Mouse (Mus musculus) midbrain, embryonic 14.5 days (tissue): ENCODE measurements around the gene Mfsd14a. TPM values are rescaled to one million over a fixed set of nuclear protein-coding genes. Genes with fewer than 3 reads are reported as not detected.

Experiments
- ATAC-seq: fragments of 200-750 bp; cut with Nextera tagmentation; 2 replicates; pipeline ENCODE4 v1.8.0; 2017; ENCODE audit warnings: moderate number of reproducible peaks, moderate library complexity; ENCODE audit not compliant: low FRiP score, low TSS enrichment
- DNase-seq: peaks from one replicate; pipeline ENCODE4 v3.0.0-alpha.2; 2015
- H3K27ac ChIP-seq: fragments of 300-500 bp; sonication (generic); replicated peaks from 2 replicates; pipeline ENCODE4 v1.5.1; 2014; ENCODE audit warnings: mild to moderate bottlenecking, low read depth, low read length, moderate library complexity
- H3K27me3 ChIP-seq: fragments of 300-500 bp; sonication (generic); 2 replicates; pipeline ENCODE4 v1.6.1; 2014; ENCODE audit warnings: low read length, control low read depth, mixed read lengths; ENCODE audit not compliant: control insufficient read depth, insufficient read depth
- H3K36me3 ChIP-seq: fragments of 300-500 bp; sonication (generic); 2 replicates; pipeline ENCODE4 v1.6.1; 2014; ENCODE audit warnings: low read length, control low read depth; ENCODE audit not compliant: control insufficient read depth, insufficient read depth
- H3K4me1 ChIP-seq: fragments of 300-500 bp; sonication (generic); 2 replicates; pipeline ENCODE4 v1.6.1; 2014; ENCODE audit warnings: mild to moderate bottlenecking, antibody characterized with exemption, low read length, control low read depth; ENCODE audit not compliant: control insufficient read depth, insufficient read depth
- H3K4me2 ChIP-seq: fragments of 300-500 bp; sonication (generic); 2 replicates; pipeline ENCODE4 v1.6.1; 2014; ENCODE audit warnings: mild to moderate bottlenecking, low read length, moderate library complexity
- H3K4me3 ChIP-seq: fragments of 300-500 bp; sonication (generic); replicated peaks from 2 replicates; pipeline ENCODE4 v1.5.1; 2014; ENCODE audit warnings: low read depth, low read length
- H3K9ac ChIP-seq: fragments of 300-500 bp; sonication (generic); replicated peaks from 2 replicates; pipeline ENCODE4 v1.6.1; 2014; ENCODE audit warnings: mild to moderate bottlenecking, low read length, moderate library complexity
- H3K9me3 ChIP-seq: fragments of 300-500 bp; sonication (generic); 2 replicates; pipeline ENCODE4 v1.6.1; 2016; ENCODE audit warnings: low read length, control low read depth, mixed read lengths; ENCODE audit not compliant: control insufficient read depth
- WGBS: fragments of 180-500 bp; shearing (Covaris S2); extraction: QIAGEN DNeasy Blood & Tissue Kit; methylation state at CpG from one replicate; pipeline ENCODE4 v1.1.7; 2014; 5-methylcytosine and 5-hydroxymethylcytosine counted together
- polyA plus RNA-seq: library from polyadenylated mRNA; unstranded; fragments of >200 nt; fragmentation: Nextera tagmentation; extraction: Ambion mirVana; gene quantifications from 2 replicates; pipeline ENCODE4 v1.2.1, GENCODE M21; 2014

Mfsd14a gene
- polyA plus RNA-seq, 1 experiment from 2014 or later: 75.5 TPM

DNA sequence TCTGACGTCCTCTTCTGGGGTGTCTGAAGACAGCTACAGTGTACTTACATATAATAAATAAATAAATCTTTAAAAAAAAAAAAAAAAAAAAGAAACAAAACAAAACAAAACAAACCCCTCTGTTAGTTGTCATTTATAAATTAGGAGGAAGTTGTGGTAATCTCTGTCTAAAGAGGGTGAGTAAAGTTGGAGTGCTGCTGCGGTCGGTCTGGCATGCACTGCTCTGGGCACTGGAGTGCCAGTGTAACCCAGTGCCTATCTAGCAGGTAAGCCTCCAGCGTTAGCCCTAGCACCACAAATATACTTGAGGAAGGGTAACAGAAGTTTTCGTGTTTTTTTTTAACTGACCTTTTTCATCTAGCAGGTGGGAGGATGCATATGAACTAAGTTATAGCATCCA, 61.5 kb downstream of the Mfsd14a start:
- no peak overlapping the region for H3K27ac ChIP-seq
- no peak overlapping the region for H3K4me3 ChIP-seq
- H3K27me3 ChIP-seq: no peaks in the 10 kb centered on the region
- 94% methylated on average over 5 of the region's 5 CpGs for WGBS
- no peak overlapping the region for H3K9ac ChIP-seq
- no peak overlapping the region for H3K4me2 ChIP-seq
- DNase-seq (no peak), ATAC-seq (no peak)
- peaks cover 1% of the 10 kb centered on the region for H3K4me1 ChIP-seq
- 0 out of 2 replicates have a peak, but pooled peaks cover 2% of the 10 kb centered on the region for H3K36me3 ChIP-seq
- no peaks in the 10 kb centered on the region for H3K9me3 ChIP-seq

DNA sequence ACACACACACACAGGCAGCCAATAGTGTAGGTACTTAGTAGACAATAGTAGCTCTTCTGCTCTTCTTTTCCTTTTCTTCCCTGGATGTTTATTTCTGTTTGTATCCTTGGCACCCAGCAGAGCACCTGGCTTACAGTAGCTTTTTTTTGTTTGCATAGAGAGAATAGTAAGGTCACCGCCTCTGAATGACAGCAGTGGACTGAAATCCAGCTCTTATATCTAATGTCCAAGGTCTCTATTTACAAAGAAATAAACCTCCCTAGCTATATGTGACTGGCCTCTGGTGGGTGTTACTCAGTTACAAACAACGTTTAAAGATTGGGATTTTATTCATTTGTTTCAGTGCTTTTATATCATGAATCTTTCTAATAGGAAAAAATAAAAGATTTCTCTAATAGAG, 62.8 kb downstream of the Mfsd14a start:
- H3K27me3 ChIP-seq: no peaks in the 10 kb centered on the region
- H3K9ac ChIP-seq: no peak overlapping the region
- no peak overlapping the region for H3K4me3 ChIP-seq
- H3K4me2 ChIP-seq: no peak overlapping the region
- DNase-seq (no peak), ATAC-seq (no peak)
- H3K4me1 ChIP-seq: peaks cover 8% of the 10 kb centered on the region
- no peaks in the 10 kb centered on the region for H3K9me3 ChIP-seq
- H3K36me3 ChIP-seq: no peaks in the 10 kb centered on the region
- WGBS: 95% methylated on average over 2 of the region's 2 CpGs
- no peak overlapping the region for H3K27ac ChIP-seq

GRCm38 (mm10) chr3:116595603-116595991, 66.9 kb downstream of the Mfsd14a start:
- DNase-seq (peak; percentile 20), ATAC-seq (no peak)
- WGBS: 12% methylated on average over 10 of the region's 10 CpGs
- peak overlapping the region; percentile 86 for H3K4me3 ChIP-seq
- H3K36me3 ChIP-seq: peaks cover 13% of the 10 kb centered on the region
- peak overlapping the region; percentile 87 for H3K4me2 ChIP-seq
- H3K4me1 ChIP-seq: peaks cover 13% of the 10 kb centered on the region
- H3K9me3 ChIP-seq: no peaks in the 10 kb centered on the region
- H3K27ac ChIP-seq: no peak overlapping the region
- H3K9ac ChIP-seq: peak overlapping the region; percentile 61
- H3K27me3 ChIP-seq: no peaks in the 10 kb centered on the region

DNA sequence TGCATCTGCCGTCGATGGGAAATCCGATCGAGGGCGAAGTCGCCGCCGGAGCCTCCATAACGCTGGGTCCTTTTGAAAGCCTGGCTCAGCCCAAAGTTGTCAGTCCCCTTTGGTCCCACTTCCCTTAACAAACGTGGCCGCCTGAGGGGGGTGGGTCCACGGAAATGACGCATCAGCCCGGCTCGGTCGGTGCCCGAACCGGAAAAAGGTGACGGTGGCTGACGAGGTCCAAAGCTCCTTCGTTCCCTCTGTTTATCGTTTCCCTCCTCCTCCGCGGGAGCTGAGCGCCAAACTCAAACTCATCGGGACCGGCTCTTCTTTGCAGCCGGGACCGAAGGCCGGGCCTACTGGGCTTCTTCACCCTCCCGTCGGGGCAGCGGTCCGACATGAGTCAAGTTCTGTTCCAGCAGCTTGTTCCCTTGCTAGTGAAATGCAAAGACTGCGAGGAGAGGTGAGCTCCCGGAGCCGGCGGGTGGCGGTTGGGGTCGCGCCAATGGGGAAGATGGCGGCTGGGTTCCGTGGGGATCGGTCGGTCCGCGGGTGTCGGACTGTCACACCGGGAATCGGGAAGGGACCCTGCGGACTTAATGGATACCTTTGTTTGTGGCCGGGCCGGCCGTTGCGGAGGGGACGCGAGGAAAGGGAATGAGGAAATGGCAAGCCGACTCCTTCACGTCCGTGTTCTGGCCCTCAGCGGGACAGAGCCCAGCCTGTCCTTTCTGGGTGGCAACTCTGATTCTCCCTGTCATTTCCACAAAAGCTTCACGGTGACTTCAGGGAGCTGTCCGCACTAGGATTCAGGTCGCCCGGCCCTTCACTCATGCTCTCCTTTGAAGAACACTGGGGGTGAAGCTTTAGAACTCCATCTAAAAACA, 67.5 kb downstream of the Mfsd14a start, which contains the start of gene Sass6:
Gene Sass6, plus strand, starts transcription at position 255 of the 875 bp plus-strand sequence.
- Histone ChIP-seq H3K27me3 (no peaks in the 10 kb centered on the region), H3K4me3 (peak within 1 kb of the TSS; percentile 86), H3K36me3 (peaks cover 20% of the 10 kb centered on the region), H3K9me3 (no peaks in the 10 kb centered on the region), H3K4me1 (peaks cover 13% of the 10 kb centered on the region), H3K4me2 (peak within 1 kb of the TSS; percentile 87), H3K9ac (peak within 1 kb of the TSS; percentile 61), H3K27ac (peak within 1 kb of the TSS; percentile 81)
- ATAC-seq (peak; percentile 97), DNase-seq (peak; percentile 99)
- WGBS: 0% methylated on average over 65 of the region's 65 CpGs

GRCm38 (mm10) chr3:116594076-116594727, 68.3 kb downstream of the Mfsd14a start:
- Histone ChIP-seq H3K27ac (peak overlapping the region; percentile 81), H3K4me1 (peaks cover 13% of the 10 kb centered on the region), H3K9ac (peak overlapping the region; percentile 61), H3K4me3 (peak overlapping the region; percentile 86), H3K36me3 (peaks cover 27% of the 10 kb centered on the region), H3K4me2 (peak overlapping the region; percentile 52), H3K9me3 (no peaks in the 10 kb centered on the region), H3K27me3 (no peaks in the 10 kb centered on the region)
- ATAC-seq (peak; percentile 70), DNase-seq (peak; percentile 76)
- WGBS: 2% methylated on average over 22 of the region's 22 CpGs

DNA sequence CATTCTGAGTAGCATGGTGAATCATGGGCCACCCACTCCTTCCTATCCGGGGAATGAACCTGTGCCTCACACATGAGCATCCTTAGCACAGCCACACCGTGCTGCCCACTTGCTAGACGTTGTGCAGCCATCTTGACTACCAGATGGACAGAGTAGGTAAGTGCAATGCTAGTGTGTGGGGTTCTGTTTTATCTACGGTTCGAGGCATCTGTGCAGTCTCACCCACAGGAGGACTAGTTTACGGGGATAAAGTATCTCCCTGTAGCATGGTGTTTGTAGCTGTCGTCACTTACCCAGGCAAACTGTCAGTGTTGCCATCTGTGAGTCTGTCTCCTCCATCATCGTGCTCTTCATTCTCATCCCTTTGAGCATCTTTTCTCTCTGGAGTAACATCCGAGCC, 80.3 kb downstream of the Mfsd14a start:
- Histone ChIP-seq H3K4me1 (no peaks in the 10 kb centered on the region), H3K4me3 (no peak overlapping the region), H3K4me2 (no peak overlapping the region), H3K27ac (no peak overlapping the region), H3K9me3 (no peaks in the 10 kb centered on the region), H3K27me3 (no peaks in the 10 kb centered on the region), H3K9ac (no peak overlapping the region), H3K36me3 (peaks cover 65% of the 10 kb centered on the region)
- DNase-seq (no peak), ATAC-seq (no peak)
- WGBS: 98% methylated on average over 9 of the region's 9 CpGs

Other genes starting within 250 kb of the Mfsd14a start
- gene Cdc14a, start 238.6 kb downstream of the Mfsd14a start, polyA plus RNA-seq: 3.5 and 6.2 TPM in 2 replicates
- 120 and 126 TPM in 2 replicates for gene Rtca, start 154.5 kb downstream of the Mfsd14a start, polyA plus RNA-seq
- 7.3 and 7.5 TPM in 2 replicates for gene Dbt, start 149.6 kb downstream of the Mfsd14a start, polyA plus RNA-seq
- 0.34 and 0.49 TPM in 2 replicates for gene Lrrc39, start 99.7 kb downstream of the Mfsd14a start, polyA plus RNA-seq
- 10.0 and 16.2 TPM in 2 replicates for gene Sass6, start 67.7 kb downstream of the Mfsd14a start, polyA plus RNA-seq
- gene Trmt13, start 48.1 kb downstream of the Mfsd14a start, polyA plus RNA-seq: 22.9 and 26.1 TPM in 2 replicates
- gene Gm43191, start 18.6 kb upstream of the Mfsd14a start, polyA plus RNA-seq: not detected in 2 replicates
- 7.9 and 8.3 TPM in 2 replicates for gene Slc35a3, start 50.2 kb upstream of the Mfsd14a start, polyA plus RNA-seq
- 12.3 and 17.4 TPM in 2 replicates for gene Agl, start 145.5 kb upstream of the Mfsd14a start, polyA plus RNA-seq
- 4.0 and 5.6 TPM in 2 replicates for gene Frrs1, start 196.8 kb upstream of the Mfsd14a start, polyA plus RNA-seq